Mouse (Mus musculus) cerebellum, adult 9-10 months (tissue): Measurements from ENCODE around the gene 2210016L21Rik.

Experiments
- DNase-seq: peaks from one replicate; pipeline ENCODE4 v3.0.0; 2022

2210016L21Rik gene

DNA sequence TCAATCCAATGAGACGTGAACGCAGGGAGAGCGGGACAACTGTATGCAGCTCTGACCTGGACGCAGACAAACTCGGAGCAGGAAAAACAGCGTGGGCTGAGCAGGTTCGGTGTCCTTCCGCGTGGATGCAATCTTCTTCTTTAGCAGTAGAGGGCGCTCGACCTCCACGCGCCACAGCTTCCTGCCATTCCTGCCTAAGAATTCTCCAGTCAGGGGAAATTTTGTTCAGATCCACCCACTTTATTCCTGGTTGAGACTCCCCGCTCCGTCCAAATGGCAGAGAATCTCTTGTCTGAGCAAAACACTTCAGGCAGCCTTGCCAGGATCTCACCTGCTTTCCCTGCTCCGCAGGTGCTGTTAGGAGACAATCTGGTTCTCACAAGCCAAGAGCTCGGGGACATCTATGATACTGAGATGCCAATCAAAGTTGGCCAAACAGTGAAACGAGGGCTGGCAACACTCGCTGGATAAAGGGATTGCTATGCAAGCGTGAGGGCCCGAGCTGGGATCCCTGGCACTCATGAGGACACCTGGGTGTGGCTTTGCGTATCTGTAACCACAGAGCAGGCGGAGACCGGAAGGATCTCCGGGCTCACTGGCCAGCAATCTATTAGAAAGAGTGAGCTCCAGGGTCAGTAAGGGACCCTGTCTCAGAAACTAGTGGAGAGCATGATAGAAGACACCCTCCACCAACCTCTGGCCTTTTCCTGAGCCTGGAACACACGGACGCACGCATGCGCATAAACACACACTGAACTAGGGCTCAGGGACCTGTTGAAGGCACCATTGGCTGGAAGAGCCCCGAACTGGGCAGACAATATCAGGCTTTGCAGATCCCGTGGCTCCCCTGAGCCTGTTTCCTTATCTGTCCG is 37.5 kb downstream of the 2210016L21Rik start:
- DNase-seq: peak; percentile 83

DNA sequence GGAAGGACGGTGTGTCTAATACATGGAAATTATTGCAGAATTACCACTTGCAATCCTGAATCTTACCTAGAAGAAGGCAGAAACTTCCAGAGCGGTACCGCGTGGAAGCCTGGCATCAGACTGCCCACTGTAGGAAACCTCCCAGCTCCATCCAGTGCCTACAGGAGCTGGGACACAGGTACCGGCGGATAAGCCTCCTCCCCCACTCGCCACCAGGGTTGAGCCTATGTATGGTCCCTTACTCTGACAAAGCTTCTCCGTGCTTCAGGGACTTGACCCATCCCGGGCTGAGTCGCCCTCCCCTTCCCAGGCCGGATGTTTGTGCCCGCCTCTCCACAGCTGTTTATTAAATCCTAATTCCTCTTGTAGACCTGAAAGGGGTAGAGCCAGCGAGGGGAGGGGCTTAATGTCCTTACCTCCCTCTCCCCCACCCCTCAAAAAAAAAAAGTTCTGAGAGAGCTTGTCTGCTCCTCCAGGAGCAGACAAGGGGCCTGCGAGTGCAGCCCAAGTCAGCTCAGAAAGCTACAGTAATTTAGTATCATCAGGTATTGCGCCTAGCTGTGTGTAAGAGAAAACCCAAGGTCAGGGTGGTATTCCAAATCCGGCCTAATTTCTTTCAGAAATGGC is 38.3 kb downstream of the 2210016L21Rik start:
- DNase-seq: no peak

GRCm38 (mm10) chr5:114982001-114982400 is 40.0 kb downstream of the 2210016L21Rik start:
- no peak for DNase-seq

DNA sequence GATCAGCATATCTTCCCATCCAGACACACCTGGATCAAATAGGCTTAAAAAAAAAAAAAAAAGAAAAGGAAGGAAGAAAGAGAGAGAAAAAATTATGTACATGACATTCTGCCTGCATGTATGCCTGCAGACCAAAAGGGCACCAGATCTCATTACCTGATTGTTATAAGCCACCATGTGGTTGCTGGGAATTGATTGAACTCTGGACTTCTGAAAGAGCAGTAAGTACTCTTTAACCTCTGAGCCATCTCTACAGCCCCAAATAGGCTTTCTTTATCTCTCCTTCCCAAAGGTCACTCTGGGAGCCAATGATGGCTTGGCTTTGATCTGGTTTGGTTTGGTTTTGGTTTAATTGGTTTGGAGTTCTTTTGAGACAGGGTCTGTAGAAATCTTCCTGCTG is 43.1 kb downstream of the 2210016L21Rik start:
- DNase-seq: no peak

- no peak for DNase-seq
Observed at GRCm38 (mm10) chr5:114996447-114996846, 54.5 kb downstream of the 2210016L21Rik start.

- no peak for DNase-seq
Observed at GRCm38 (mm10) chr5:114997327-114997726, 55.4 kb downstream of the 2210016L21Rik start.
